1 mouse cellular context compared by ENCODE assay signal in the genomic region with DNA sequence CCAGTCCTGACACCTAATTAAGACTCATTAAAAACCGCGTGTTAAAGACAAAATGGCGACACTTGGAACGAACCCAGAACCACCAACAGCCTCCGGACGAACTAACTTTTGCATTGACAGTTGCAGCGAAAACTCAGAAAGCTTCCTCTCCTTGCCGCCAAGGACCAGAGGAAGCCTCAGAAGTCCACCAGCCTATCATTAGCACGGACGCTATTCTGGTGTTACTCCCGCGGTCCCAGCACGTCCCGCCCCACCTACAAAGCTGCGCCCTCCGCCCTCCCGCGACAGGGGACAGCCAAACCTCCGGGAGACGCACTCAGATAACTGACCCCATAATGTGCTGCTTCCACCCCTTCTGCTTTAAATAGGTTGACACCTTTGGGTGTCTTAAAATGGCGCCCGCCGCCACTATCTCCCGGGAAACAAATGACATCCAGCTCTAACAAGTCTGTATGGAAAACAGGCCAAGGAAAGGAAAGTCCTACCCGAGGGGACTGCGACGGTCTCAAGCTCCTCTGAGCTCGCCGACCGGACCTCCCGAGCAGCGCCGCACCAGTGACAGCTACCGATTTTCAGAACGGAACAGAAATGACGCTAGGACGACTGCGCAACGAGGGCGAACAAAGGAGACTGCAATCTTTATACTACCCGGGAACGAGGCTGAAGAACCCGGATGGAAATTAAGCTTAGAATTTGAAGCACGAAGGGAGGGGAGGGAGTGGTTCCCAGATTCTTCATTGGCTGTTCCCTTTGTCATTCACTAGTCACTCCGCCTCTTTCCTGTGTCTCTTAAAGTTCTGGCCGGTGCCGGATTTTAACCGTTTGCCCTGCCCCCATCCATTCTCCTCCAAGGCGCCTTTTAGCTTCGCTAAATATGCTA.
TF ChIP-seq lines count a peak whose summit lies in the region.

A gene (minus strand): TSS at position 670 of the 880 bp plus-strand sequence.

TF ChIP-seq in C2C12, 6 proteins besides CTCF, POLR2A, EP300 and RAD21 (continued from another document):
- no peak for TF ChIP-seq USF1 (IDR thresholded peaks at IDR 0.05; ENCODE audit: low read depth)
